Mouse (Mus musculus): Measurements from ENCODE around the gene Sgcd.

The Sgcd gene

DNA sequence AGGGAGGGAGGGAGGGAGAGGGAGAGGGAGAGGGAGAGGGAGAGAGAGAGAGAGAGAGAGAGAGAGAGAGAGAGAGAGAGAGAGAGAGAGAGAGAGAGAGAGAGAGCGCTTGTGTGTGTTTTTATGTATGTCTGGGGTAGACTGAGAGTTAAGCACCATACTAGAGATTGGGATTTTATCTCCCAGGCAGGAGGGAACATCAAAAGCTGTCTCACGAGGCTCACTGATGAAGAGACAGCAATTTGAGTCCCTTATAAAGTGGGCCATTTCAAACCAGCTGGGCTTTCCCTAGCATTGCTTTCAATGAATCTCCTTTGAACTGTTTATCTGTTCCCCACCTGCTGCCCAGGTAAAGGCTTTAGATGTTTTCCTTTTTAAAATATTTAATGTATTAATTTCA lies 973.1 kb downstream of the Sgcd start:
- DNase-seq (ENCODE audit: low spot score in 2 of 2), result no peak

- no peak for DNase-seq (ENCODE audit: low spot score in 2 of 2)
These were observed 974.5 kb downstream of the Sgcd start for GRCm38 (mm10) chr11:47014278-47014677.

DNA sequence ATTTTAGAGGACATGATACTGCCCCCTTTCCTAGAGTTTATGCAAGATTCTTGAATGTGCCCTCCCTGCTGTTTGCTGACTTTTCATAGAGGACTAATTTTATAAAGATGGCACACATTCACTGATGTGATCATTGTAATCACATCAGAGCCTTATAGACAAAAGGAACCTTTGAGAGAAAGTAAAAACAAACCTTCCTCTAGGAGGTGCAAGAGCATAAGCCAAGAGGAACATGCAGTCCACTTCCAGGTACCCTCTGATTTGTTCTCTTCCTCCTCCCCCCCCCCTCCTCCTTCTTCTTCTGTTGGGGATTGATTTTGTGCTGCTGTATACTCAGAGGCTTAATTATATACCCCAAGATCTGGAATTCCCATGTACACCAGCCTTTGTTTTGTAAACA lies 978.6 kb downstream of the Sgcd start:
- DNase-seq (ENCODE audit: low spot score in 2 of 2), result no peak

DNA sequence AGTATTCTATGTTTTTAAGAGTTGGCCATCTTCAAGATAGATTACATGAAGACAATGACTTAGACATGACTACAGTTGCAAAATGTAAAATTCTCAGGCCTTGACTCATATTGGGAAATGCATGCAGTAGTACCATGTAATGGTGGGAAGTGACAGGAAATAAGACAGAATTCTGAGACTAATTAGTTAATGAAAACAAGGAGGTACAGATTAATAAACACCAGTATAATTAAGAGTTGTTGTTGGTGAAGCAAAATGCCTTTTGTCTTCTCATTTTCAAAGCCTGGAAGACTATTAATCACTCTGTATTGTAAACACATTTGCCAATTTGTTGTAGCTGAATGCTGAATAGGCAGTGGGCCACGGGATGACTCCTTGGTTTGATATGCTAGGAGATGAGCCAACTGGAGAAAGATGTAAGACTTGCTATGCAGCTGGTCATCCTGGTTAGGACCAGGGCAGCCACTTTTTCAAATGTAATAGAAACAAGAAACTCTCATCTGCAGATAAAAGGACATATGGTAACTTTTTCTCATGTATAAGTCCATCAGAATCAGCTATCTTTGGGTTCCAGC lies 983.4 kb downstream of the Sgcd start:
- no peak for DNase-seq (ENCODE audit: low spot score in 2 of 2)

DNA sequence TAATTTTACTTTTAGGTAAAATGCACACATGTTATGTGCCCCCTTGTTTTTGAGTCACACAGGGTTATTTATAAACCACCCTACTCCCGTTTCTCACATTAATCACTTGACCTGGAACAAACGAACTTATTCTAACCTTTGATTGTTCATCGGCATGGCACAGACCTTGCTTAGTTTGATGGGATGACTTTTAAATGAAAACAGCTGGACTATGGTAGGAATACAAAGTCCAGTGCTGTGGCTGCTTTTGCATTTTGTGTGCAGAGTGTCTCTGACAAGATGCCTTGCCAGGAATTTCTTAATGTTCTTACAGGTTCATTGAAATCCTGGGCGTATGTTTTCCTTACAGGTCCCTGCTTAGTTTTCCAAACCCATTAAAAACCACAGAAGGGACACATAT lies 1049.5 kb downstream of the Sgcd start:
- no peak for DNase-seq (ENCODE audit: low spot score in 2 of 2)

DNA sequence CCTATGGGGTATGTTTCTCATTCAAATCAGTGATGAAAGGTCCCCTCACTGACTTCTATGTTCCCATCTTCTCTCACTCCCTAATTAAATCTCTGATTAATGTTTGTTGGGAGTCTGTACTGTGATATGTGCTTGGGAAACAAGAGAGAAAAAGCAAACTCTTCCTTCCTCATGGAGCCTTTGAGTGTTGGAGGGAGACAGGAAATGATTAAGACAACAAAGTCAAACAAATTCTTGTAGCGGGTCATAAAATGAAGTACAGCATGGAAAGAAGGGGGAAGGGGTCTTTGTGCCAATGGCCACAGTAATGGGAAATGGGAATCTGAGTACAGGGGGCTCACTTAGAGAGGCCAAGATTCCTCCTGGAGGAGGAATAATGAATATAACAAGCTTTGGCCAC lies 1063.8 kb downstream of the Sgcd start:
- DNase-seq (ENCODE audit: low spot score in 2 of 2), result no peak

DNA sequence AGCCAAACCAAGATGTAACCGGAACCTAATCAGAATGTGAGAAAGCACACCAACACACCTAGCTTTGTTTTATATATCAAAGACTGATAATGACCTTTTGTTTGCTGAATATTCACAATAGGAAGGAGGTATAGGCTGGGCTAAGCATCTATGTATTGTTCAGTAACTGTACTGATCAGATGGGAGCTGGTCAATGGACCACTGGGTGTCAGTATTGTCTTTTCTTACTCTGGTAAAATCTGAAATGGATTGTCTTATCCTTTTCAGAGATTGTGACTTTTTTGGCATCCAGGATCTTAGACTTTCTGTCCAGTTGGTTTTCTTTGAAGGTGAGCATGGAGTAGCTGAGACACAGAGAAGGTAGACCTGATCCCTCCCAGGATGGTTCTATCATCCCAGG lies 1068.5 kb downstream of the Sgcd start:
- DNase-seq (ENCODE audit: low spot score in 2 of 2), result no peak

DNA sequence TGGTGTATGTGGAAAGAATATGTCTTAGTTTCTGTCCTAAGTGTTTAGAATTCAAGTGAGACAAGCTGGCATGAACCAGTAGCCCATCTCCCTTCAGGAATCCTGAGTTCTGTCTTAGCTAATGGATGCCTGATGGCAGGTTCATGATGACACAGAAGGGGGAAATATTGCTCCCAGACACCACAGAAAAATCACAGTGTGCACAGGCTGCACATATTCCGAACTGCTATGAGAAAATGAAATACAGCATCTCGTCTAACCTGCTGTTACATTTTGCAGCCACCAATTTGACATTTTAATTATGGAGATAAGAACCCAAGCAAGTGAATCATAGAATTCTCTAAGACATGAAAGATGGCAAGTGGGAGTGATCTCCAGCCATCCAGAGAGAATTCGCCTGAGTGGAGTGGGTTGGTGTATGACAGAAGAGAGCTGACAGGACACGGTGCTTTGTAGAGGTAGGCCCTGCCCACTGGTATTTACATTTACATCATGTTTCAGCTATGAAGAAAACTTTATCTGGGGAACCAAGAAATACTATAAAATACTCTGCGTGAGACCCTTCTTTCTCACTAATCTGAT lies 1076.0 kb downstream of the Sgcd start:
- DNase-seq (ENCODE audit: low spot score in 2 of 2), result no peak

GRCm38 (mm10) chr11:46904281-46904680 lies 1084.5 kb downstream of the Sgcd start:
- no peak for DNase-seq (ENCODE audit: low spot score in 2 of 2)

- DNase-seq (ENCODE audit: low spot score in 2 of 2), result no peak
These were observed 1099.7 kb downstream of the Sgcd start for GRCm38 (mm10) chr11:46889093-46889492.

DNA sequence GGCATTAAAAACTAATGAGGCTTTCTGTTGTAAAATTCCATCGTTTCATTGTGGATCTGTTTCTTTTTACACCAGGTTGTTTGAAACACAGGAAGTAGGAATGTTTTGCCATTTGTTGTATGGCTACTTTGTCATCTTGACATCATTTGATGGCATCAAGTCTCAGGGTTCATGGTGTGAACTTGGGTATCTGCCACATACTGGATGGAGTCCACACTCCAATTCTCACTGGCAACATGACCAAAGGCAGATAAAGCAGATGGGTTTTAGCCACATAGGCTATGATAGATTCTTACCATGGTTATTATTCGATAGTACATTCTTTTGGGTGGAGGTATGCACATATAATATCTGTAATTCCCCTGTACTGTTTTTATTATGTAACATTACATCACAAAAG lies 1106.3 kb downstream of the Sgcd start:
- no peak for DNase-seq (ENCODE audit: low spot score in 2 of 2)

DNA sequence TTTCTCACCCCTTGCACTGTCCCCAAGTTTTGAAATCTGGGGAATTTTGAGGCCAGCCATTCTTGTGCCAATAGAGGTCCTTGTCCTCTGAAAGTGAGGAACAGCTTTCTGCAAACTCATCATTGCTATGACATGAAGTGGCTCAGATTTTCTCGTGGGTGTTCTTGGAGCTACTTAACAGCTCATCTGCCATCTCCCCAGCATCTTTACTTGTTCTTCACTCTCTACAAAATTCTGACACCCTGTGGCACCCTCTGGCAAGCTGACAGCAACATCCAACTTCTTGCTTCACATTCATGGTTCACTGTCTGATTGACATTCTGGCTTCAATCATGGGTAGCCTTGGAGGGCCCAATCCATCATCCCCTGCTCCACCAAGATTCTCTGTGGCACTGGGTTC lies 1113.0 kb downstream of the Sgcd start:
- DNase-seq (ENCODE audit: low spot score in 2 of 2), result peak; percentile 12 to 16

DNA sequence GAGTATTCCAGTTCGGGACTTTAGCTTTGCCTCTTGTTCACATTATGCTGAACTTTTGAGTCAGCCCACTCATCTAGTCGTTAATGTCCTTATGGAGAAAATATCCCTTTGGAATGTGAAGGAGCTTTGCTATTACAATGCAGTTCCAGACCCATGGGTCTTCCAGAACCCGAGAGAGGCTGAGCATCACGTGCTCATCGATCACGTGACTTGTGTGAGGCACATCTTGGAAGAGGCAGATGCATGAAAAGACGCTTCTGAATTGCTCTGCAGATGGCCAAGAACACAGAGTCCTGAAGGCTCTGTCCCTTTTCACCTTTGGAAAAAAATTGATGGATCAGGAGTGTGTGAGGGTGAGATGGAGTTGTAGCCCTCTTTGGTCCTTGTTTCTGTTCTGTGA lies 1120.2 kb downstream of the Sgcd start:
- no peak for DNase-seq (ENCODE audit: low spot score in 2 of 2)

DNA sequence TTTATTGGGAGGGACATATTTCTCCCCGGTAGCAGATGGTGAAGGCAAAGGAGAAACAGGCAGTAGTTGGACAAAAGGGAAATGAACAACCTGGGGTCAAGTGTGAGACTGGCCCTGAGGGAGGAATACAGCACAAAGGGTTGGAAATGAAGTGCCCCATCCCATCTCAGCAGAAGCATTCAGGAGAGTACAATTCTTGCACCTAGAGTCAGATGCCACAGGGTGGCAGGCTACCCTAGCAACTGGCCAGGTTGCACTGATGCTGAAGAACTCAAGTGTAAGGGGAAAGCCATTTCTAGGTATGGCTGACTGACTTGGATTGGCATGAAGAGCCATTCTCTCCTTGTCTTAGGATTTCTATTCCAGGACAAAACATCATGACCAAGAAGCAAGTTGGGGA lies 1124.0 kb downstream of the Sgcd start:
- DNase-seq (ENCODE audit: low spot score in 2 of 2), result peak; percentile 38 to 53

- DNase-seq (ENCODE audit: low spot score in 2 of 2), result peak; percentile 18 to 25
These were observed 1140.4 kb downstream of the Sgcd start for GRCm38 (mm10) chr11:46848221-46848971.

GRCm38 (mm10) chr11:46847827-46848220 lies 1140.9 kb downstream of the Sgcd start:
- DNase-seq (ENCODE audit: low spot score in 2 of 2), result no peak

DNA sequence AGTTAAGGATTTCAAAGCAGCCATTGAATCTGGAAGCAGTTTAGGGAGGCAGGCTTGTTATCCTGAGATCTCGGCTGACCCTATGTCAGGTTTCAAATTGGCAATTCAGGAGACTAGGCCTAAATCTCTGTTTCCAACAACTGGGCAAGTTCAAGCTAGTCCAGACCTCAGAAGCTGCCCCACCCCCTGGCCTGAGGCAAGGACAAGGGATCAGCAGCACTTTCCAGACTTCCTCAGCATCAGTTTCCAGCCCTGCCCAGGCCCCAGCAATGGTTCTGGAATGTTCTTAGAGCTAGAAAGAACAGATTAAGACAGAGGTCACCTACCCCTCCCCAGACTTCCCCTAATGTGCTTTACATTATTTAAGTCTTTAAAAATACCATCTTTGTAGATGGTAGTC lies 1142.1 kb downstream of the Sgcd start:
- DNase-seq (ENCODE audit: low spot score in 2 of 2), result no peak

Measured in right cerebral cortex, adult 2 months (tissue).